Mouse (Mus musculus) liver, embryonic 13.5 days (tissue): ENCODE results near the gene Olfr301. TPM values are rescaled to one million over a fixed set of nuclear protein-coding genes. Genes with fewer than 3 reads are reported as not detected.

Source experiments
- ATAC-seq: fragments of 200-750 bp; cut with Nextera tagmentation; 2 replicates; pipeline ENCODE4 v1.8.0; 2017; ENCODE audit warnings: low read depth, mild to moderate bottlenecking, moderate number of reproducible peaks, moderate library complexity
- DNase-seq: peaks from one replicate; pipeline ENCODE4 v3.0.0; 2022
- H3K27ac ChIP-seq: fragments of 300-500 bp; sonication (generic); 2 replicates; pipeline ENCODE4 v1.5.1; 2015; ENCODE audit warnings: moderate library complexity, mild to moderate bottlenecking, inconsistent platforms
- H3K27me3 ChIP-seq: fragments of 300-500 bp; sonication (generic); 2 replicates; pipeline ENCODE4 v1.6.1; 2015; ENCODE audit warnings: mild to moderate bottlenecking, inconsistent platforms
- H3K36me3 ChIP-seq: fragments of 300-500 bp; sonication (generic); 2 replicates; pipeline ENCODE4 v1.6.1; 2015; ENCODE audit warnings: mild to moderate bottlenecking, inconsistent platforms
- H3K4me1 ChIP-seq: fragments of 300-500 bp; sonication (generic); replicated peaks from 2 replicates; pipeline ENCODE4 v1.6.1; 2015; ENCODE audit warnings: inconsistent platforms
- H3K4me2 ChIP-seq: fragments of 300-500 bp; sonication (generic); 2 replicates; pipeline ENCODE4 v1.6.1; 2015; ENCODE audit warnings: inconsistent platforms, mild to moderate bottlenecking, moderate library complexity
- H3K4me3 ChIP-seq: fragments of 300-500 bp; sonication (generic); replicated peaks from 2 replicates; pipeline ENCODE4 v1.5.1; 2015; ENCODE audit warnings: mild to moderate bottlenecking, inconsistent platforms
- H3K9ac ChIP-seq: fragments of 300-500 bp; sonication (generic); 2 replicates; pipeline ENCODE4 v1.6.1; 2015; ENCODE audit warnings: mild to moderate bottlenecking, inconsistent platforms
- H3K9me3 ChIP-seq: fragments of 300-500 bp; sonication (generic); replicated peaks from 2 replicates; pipeline ENCODE4 v1.6.1; 2016; ENCODE audit warnings: inconsistent platforms
- WGBS: fragments of 180-500 bp; shearing (Covaris S2); methylation state at CpG from one replicate; pipeline ENCODE4 v1.1.7; 2015; ENCODE audit not compliant: insufficient replicate concordance; 5-methylcytosine and 5-hydroxymethylcytosine counted together
- polyA plus RNA-seq: library from polyadenylated mRNA; unstranded; fragments of >200 nt; fragmentation: Nextera tagmentation; extraction: Ambion mirVana; gene quantifications from 2 replicates; pipeline ENCODE4 v1.2.1, GENCODE M21; 2015

Olfr301 gene
- polyA plus RNA-seq = not detected in 2 replicates

DNA sequence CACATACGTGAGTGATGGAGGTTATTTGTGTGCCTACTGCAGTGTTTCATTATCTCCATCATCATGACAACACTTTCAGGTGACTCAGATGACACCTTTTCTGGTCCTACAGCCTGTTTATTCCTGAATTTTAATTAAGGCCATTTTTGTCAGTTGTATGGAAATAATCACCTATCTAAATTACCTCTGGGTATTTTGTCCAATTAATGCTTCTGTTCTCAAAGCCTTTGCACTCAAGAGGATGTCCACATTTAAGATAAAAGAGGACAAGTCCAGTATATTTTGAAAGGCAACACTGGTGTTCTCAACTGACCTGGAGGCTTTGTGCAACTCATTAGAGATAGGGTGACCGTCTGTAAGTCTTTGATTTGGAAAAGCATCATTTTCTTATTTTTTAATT lies at the start of gene Olfr301:
TSS of gene Olfr301 (plus strand) at position 301 of the 400 bp plus-strand sequence.
- no peaks in the 10 kb centered on the region for H3K4me1 ChIP-seq
- no peaks in the 10 kb centered on the region for H3K27me3 ChIP-seq
- no peaks in the 10 kb centered on the region for H3K36me3 ChIP-seq
- ATAC-seq = no peak
- no peak within 1 kb of the TSS for H3K9ac ChIP-seq
- H3K9me3 ChIP-seq = no peaks in the 10 kb centered on the region
- H3K27ac ChIP-seq = no peak within 1 kb of the TSS
- WGBS = 55% methylated on average over 2 of the region's 2 CpGs
- DNase-seq = no peak
- H3K4me2 ChIP-seq = no peak within 1 kb of the TSS
- no peak within 1 kb of the TSS for H3K4me3 ChIP-seq

DNA sequence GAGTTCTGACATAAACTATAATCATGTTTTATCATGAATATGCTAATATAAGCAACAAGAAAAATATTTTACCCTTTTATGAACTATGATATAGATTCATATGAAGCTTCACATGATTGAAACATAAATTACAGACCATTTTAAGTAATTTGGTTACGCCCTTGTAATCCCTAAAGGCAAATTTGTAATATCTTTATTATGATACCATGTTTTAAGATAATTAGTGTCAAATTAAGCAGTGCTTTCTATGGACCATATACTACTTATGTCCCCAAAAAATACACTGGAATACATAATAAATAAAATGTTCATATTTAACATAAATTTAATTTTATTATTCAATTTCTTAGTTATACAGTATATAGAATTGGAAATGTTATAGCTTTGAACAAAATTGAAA lies 36.8 kb upstream of the Olfr301 start, which contains the start of gene Olfr305:
TSS of gene Olfr305 (minus strand) at position 101 of the 400 bp plus-strand sequence.
- no peak within 1 kb of the TSS for H3K27ac ChIP-seq
- no peak within 1 kb of the TSS for H3K9ac ChIP-seq
- H3K9me3 ChIP-seq = no peaks in the 10 kb centered on the region
- 44% methylated on average over 1 of the region's 1 CpGs for WGBS
- H3K4me3 ChIP-seq = no peak within 1 kb of the TSS
- no peaks in the 10 kb centered on the region for H3K4me1 ChIP-seq
- H3K36me3 ChIP-seq = no peaks in the 10 kb centered on the region
- no peaks in the 10 kb centered on the region for H3K27me3 ChIP-seq
- DNase-seq (no peak), ATAC-seq (no peak)
- no peak within 1 kb of the TSS for H3K4me2 ChIP-seq

DNA sequence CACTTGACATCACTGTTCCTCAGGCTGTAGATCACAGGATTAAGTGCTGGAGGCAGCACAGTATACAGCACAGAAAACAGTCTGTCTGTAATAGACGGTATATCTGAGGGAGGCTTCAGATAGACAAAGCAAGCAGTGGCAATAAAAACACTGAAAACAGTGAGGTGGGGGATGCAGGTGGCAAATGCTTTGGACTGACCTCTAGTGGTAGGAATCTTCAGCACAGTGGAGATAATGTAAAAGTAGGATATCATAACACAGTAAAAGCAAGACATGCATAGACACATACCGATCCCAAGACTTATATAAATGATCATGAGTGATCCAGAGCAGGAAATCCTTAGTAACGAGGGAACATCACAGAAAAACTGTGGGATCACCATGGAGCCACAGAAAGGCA lies 17.9 kb upstream of the Olfr301 start:
- Histone ChIP-seq H3K4me3 (no peak overlapping the region), H3K27ac (no peak overlapping the region), H3K27me3 (no peaks in the 10 kb centered on the region), H3K4me1 (no peaks in the 10 kb centered on the region), H3K36me3 (no peaks in the 10 kb centered on the region), H3K9ac (no peak overlapping the region), H3K9me3 (no peaks in the 10 kb centered on the region), H3K4me2 (no peak overlapping the region)
- ATAC-seq (no peak), DNase-seq (no peak)
- 53% methylated on average over 3 of the region's 3 CpGs for WGBS

GRCm38 (mm10) chr7:86386558-86386957 lies 17.1 kb upstream of the Olfr301 start, which contains the start of gene Olfr304:
Gene Olfr304 (minus strand): TSS chr7:86386658.
- Histone ChIP-seq H3K27me3 (no peaks in the 10 kb centered on the region), H3K4me1 (no peaks in the 10 kb centered on the region), H3K9ac (no peak within 1 kb of the TSS), H3K4me2 (no peak within 1 kb of the TSS), H3K9me3 (no peaks in the 10 kb centered on the region), H3K4me3 (no peak within 1 kb of the TSS), H3K27ac (no peak within 1 kb of the TSS), H3K36me3 (no peaks in the 10 kb centered on the region)
- ATAC-seq (no peak), DNase-seq (no peak)
- WGBS = 38% methylated on average over 1 of the region's 1 CpGs

- H3K4me3 ChIP-seq = no peak within 1 kb of the TSS
- no peaks in the 10 kb centered on the region for H3K9me3 ChIP-seq
- H3K36me3 ChIP-seq = no peaks in the 10 kb centered on the region
- no peak within 1 kb of the TSS for H3K27ac ChIP-seq
- DNase-seq (no peak), ATAC-seq (no peak)
- no peak within 1 kb of the TSS for H3K9ac ChIP-seq
- H3K4me2 ChIP-seq = no peak within 1 kb of the TSS
- H3K4me1 ChIP-seq = no peaks in the 10 kb centered on the region
- H3K27me3 ChIP-seq = no peaks in the 10 kb centered on the region
Measured at GRCm38 (mm10) chr7:86397689-86398088, 6.0 kb upstream of the Olfr301 start, which contains the start of gene Olfr303. Gene Olfr303 (minus strand): TSS chr7:86397789.

GRCm38 (mm10) chr7:86459621-86460020 lies 56.0 kb downstream of the Olfr301 start, which contains the start of gene Olfr299:
Gene Olfr299 (plus strand): TSS chr7:86459921.
- ATAC-seq = no peak
- H3K4me3 ChIP-seq = no peak within 1 kb of the TSS
- 69% methylated on average over 1 of the region's 1 CpGs for WGBS

More at GRCm38 (mm10) chr7:86459621-86460020, 56.0 kb downstream of the Olfr301 start, which contains the start of gene Olfr299:
- Histone ChIP-seq H3K4me1 (no peaks in the 10 kb centered on the region), H3K4me2 (no peak within 1 kb of the TSS), H3K27ac (no peak within 1 kb of the TSS), H3K36me3 (no peaks in the 10 kb centered on the region), H3K9me3 (no peaks in the 10 kb centered on the region), H3K9ac (no peak within 1 kb of the TSS), H3K27me3 (no peaks in the 10 kb centered on the region)
- DNase-seq = no peak

Other genes starting within 250 kb of the Olfr301 start
- not detected in 2 replicates for gene Vmn2r75, start 232.1 kb upstream of the Olfr301 start, polyA plus RNA-seq
- not detected in 2 replicates for gene Vmn2r76, start 157.5 kb upstream of the Olfr301 start, polyA plus RNA-seq
- gene Olfr310, start 126.7 kb upstream of the Olfr301 start, polyA plus RNA-seq = not detected in 2 replicates
- gene Olfr309, start 90.1 kb upstream of the Olfr301 start, polyA plus RNA-seq = not detected in 2 replicates
- gene Olfr308, start 78.2 kb upstream of the Olfr301 start, polyA plus RNA-seq = not detected in 2 replicates
- gene Olfr307, start 66.3 kb upstream of the Olfr301 start, polyA plus RNA-seq = not detected in 2 replicates
- gene Olfr305, start 36.9 kb upstream of the Olfr301 start, polyA plus RNA-seq = not detected in 2 replicates
- gene Olfr304, start 17.2 kb upstream of the Olfr301 start, polyA plus RNA-seq = not detected in 2 replicates
- not detected in 2 replicates for gene Olfr303, start 6.1 kb upstream of the Olfr301 start, polyA plus RNA-seq
- not detected in 2 replicates for gene Olfr299, start 56.1 kb downstream of the Olfr301 start, polyA plus RNA-seq
- gene Olfr298, start 88.6 kb downstream of the Olfr301 start, polyA plus RNA-seq = not detected in 2 replicates
- not detected in 2 replicates for gene Olfr297, start 116.1 kb downstream of the Olfr301 start, polyA plus RNA-seq
- not detected in 2 replicates for gene Olfr295, start 180.0 kb downstream of the Olfr301 start, polyA plus RNA-seq
- gene Olfr294, start 212.8 kb downstream of the Olfr301 start, polyA plus RNA-seq = not detected in 2 replicates
- gene Olfr293, start 245.2 kb downstream of the Olfr301 start, polyA plus RNA-seq = not detected in 2 replicates